Mouse (Mus musculus) heart, adult 2 months (tissue): ENCODE measurements at regions not wholly inside any gene's neighbourhood (a gene's known extent, or its start where the extent isn't known, plus 50 kb on each side); places are given as distances from the start of the nearest gene placed in this dataset.

Experiments used
- DNase-seq, 2 experiments: peaks; one replicate each; pipeline ENCODE4 v3.0.0; 2021
- H3K27ac ChIP-seq: fragments of 200-600 bp; 2 replicates; pipeline ENCODE4 v1.8.1; 2022
- H3K27me3 ChIP-seq: fragments of 200-500 bp; 2 replicates; pipeline ENCODE4 v1.6.1; 2012; ENCODE audit warnings: mild to moderate bottlenecking, low read length, inconsistent platforms, mixed read lengths; ENCODE audit not compliant: control insufficient read depth, insufficient read depth
- H3K36me3 ChIP-seq: fragments of 200-500 bp; 2 replicates; pipeline ENCODE4 v1.6.1; 2012; ENCODE audit warnings: low read length, inconsistent platforms; ENCODE audit not compliant: control insufficient read depth, insufficient read depth
- H3K4me1 ChIP-seq: fragments of 200-500 bp; 2 replicates; pipeline ENCODE4 v1.6.1; 2011; ENCODE audit warnings: low read length; ENCODE audit not compliant: control insufficient read depth, insufficient read depth
- H3K4me3 ChIP-seq: fragments of 200-600 bp; 2 replicates; pipeline ENCODE4 v1.8.1; 2022
- H3K79me2 ChIP-seq: fragments of 200-500 bp; replicated peaks from 2 replicates; pipeline ENCODE4 v1.6.1; 2012; ENCODE audit warnings: mild to moderate bottlenecking, inconsistent platforms, low read length, moderate library complexity, mixed read lengths; ENCODE audit not compliant: control insufficient read depth, insufficient read depth
- H3K9ac ChIP-seq: fragments of 200-500 bp; 2 replicates; pipeline ENCODE4 v1.6.1; 2012; ENCODE audit warnings: low read depth, mild to moderate bottlenecking, control low read depth, inconsistent platforms, low read length, mixed read lengths
- CTCF ChIP-seq: fragments of 200-600 bp; IDR thresholded peaks from 2 replicates; pipeline ENCODE4 v1.8.1; 2022; ENCODE audit warnings: antibody characterized with exemption, mild to moderate bottlenecking, moderate library complexity
- EP300 ChIP-seq: fragments of 200-500 bp; IDR thresholded peaks from 2 replicates; pipeline ENCODE4 v1.6.1; 2011; ENCODE audit warnings: low read depth, low read length, control low read depth; ENCODE audit not compliant: insufficient read depth
- POLR2A ChIP-seq: fragments of 200-500 bp; IDR thresholded peaks from 2 replicates; pipeline ENCODE4 v1.6.1; 2011; ENCODE audit warnings: mild to moderate bottlenecking, low read depth, low read length, control low read depth; ENCODE audit not compliant: insufficient read depth
- WGBS: fragments of 180-500 bp; shearing (Covaris S2); methylation state at CpG from one replicate; pipeline ENCODE4 v1.1.7; 2018; 5-methylcytosine and 5-hydroxymethylcytosine counted together
- intact Hi-C: fragments of 180-260 bp; cut with DNase I; formaldehyde crosslinking; loops from one replicate; pipeline ENCODE4 v1.15.1; 2025

- Histone ChIP-seq H3K9ac (no peak overlapping the region), H3K4me3 (no peak overlapping the region), H3K79me2 (no peaks in the 10 kb centered on the region), H3K27ac (no peak overlapping the region), H3K4me1 (no peaks in the 10 kb centered on the region), H3K27me3 (no peaks in the 10 kb centered on the region), H3K36me3 (no peaks in the 10 kb centered on the region)
- TF ChIP-seq EP300 (no peak), POLR2A (no peak), CTCF (no peak)
- no peak for DNase-seq
- intact Hi-C loops = no loop called here
- WGBS = 49% methylated on average over 2 of the region's 2 CpGs
Measured at GRCm38 (mm10) chr5:116879761-116880160, 236.2 kb downstream of the Suds3 start.

GRCm38 (mm10) chr5:116874941-116875340 is 241.0 kb downstream of the Suds3 start:
- no peak for DNase-seq
- intact Hi-C loops = no loop called here
- Histone ChIP-seq H3K4me1 (no peaks in the 10 kb centered on the region), H3K27ac (no peak overlapping the region), H3K4me3 (no peak overlapping the region), H3K36me3 (no peaks in the 10 kb centered on the region), H3K9ac (no peak overlapping the region), H3K79me2 (no peaks in the 10 kb centered on the region), H3K27me3 (no peaks in the 10 kb centered on the region; the same call in 1 of the 2 replicates)
- TF ChIP-seq CTCF (no peak), POLR2A (no peak), EP300 (no peak)
- 71% methylated on average over 2 of the region's 2 CpGs for WGBS

GRCm38 (mm10) chr5:116868115-116868514 is 247.8 kb downstream of the Suds3 start:
- H3K4me1 ChIP-seq = no peaks in the 10 kb centered on the region
- TF ChIP-seq POLR2A (no peak), EP300 (no peak), CTCF (peak; percentile 18; the same call in 1 of the 2 replicates)
- H3K36me3 ChIP-seq = no peaks in the 10 kb centered on the region
- H3K9ac ChIP-seq = no peak overlapping the region
- WGBS = 68% methylated on average over 5 of the region's 5 CpGs
- intact Hi-C loops = no loop called here
- no peaks in the 10 kb centered on the region for H3K79me2 ChIP-seq
- H3K27me3 ChIP-seq = no peaks in the 10 kb centered on the region
- no peak for DNase-seq
- no peak overlapping the region for H3K4me3 ChIP-seq
- no peak overlapping the region for H3K27ac ChIP-seq

- DNase-seq = no peak
- H3K27me3 ChIP-seq = no peaks in the 10 kb centered on the region
- no peak overlapping the region for H3K27ac ChIP-seq
- H3K79me2 ChIP-seq = no peaks in the 10 kb centered on the region
- H3K9ac ChIP-seq = no peak overlapping the region
- H3K4me3 ChIP-seq = no peak overlapping the region
- 79% methylated on average over 11 of the region's 11 CpGs for WGBS
- no peaks in the 10 kb centered on the region for H3K36me3 ChIP-seq
- TF ChIP-seq POLR2A (no peak), CTCF (no peak), EP300 (no peak)
- H3K4me1 ChIP-seq = no peaks in the 10 kb centered on the region
- intact Hi-C loops = no loop called here
Measured at GRCm38 (mm10) chr5:116864275-116864674, 251.6 kb downstream of the Suds3 start.

GRCm38 (mm10) chr5:116852691-116853090 is 261.1 kb upstream of the Srrm4 start:
- intact Hi-C loops = no loop called here
- Histone ChIP-seq H3K36me3 (no peaks in the 10 kb centered on the region), H3K4me3 (no peak overlapping the region), H3K27me3 (no peaks in the 10 kb centered on the region), H3K4me1 (no peaks in the 10 kb centered on the region), H3K9ac (no peak overlapping the region), H3K27ac (no peak overlapping the region), H3K79me2 (no peaks in the 10 kb centered on the region)
- TF ChIP-seq CTCF (no peak), EP300 (no peak), POLR2A (no peak)
- 83% methylated on average over 7 of the region's 7 CpGs for WGBS
- no peak for DNase-seq

DNA sequence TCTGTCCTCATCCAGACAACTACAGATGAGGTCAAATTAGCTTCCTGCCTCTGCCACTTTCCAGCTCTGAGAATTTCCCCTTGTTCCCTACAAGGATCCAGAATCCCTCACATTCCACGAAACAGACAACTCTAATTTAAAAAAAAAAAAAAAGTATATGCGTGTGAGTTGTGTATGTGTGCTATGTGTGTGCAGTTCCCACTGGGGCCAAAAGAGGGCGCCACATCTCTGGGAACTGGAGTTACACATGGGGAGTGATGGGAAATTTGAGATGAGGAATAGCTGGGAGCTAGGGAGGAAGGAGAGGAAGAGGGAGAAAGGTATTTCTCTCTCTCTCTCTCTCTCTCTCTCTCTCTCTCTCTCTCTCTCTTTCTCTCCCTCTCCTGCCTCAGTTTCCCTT is 240.3 kb upstream of the Srrm4 start:
- TF ChIP-seq CTCF = no peak
- TF ChIP-seq EP300 = no peak
- no peak for TF ChIP-seq POLR2A
- no peaks in the 10 kb centered on the region for H3K4me1 ChIP-seq
- intact Hi-C loops = no loop called here
- no peak overlapping the region for H3K27ac ChIP-seq
- no peaks in the 10 kb centered on the region for H3K79me2 ChIP-seq
- H3K36me3 ChIP-seq = no peaks in the 10 kb centered on the region
- DNase-seq = no peak
- no peaks in the 10 kb centered on the region for H3K27me3 ChIP-seq
- no peak overlapping the region for H3K9ac ChIP-seq
- 55% methylated on average over 3 of the region's 3 CpGs for WGBS
- H3K4me3 ChIP-seq = no peak overlapping the region
